Mouse (Mus musculus) neural tube, embryonic 11.5 days (tissue): ENCODE data around the gene Tlk2. TPM values are rescaled to one million over a fixed set of nuclear protein-coding genes. Genes with fewer than 3 reads are reported as not detected.

ENCODE experiments used
- ATAC-seq: fragments of 200-750 bp; cut with Nextera tagmentation; 2 replicates; pipeline ENCODE4 v1.8.0; 2017; ENCODE audit warnings: moderate number of reproducible peaks, mild to moderate bottlenecking, moderate TSS enrichment, moderate library complexity; ENCODE audit not compliant: insufficient read depth, low FRiP score, low TSS enrichment
- DNase-seq: peaks from one replicate; pipeline ENCODE4 v3.0.0-alpha.2; 2015; ENCODE audit warnings: low spot score
- H3K27ac ChIP-seq: fragments of 300-500 bp; sonication (generic); 2 replicates; pipeline ENCODE4 v1.5.1; 2014; ENCODE audit warnings: low read depth, mild to moderate bottlenecking, low read length
- H3K27me3 ChIP-seq: fragments of 300-500 bp; sonication (generic); 2 replicates; pipeline ENCODE4 v1.6.1; 2014; ENCODE audit warnings: mild to moderate bottlenecking, low read length, mixed read lengths; ENCODE audit not compliant: control insufficient read depth, insufficient read depth
- H3K36me3 ChIP-seq: fragments of 300-500 bp; sonication (generic); 2 replicates; pipeline ENCODE4 v1.6.1; 2014; ENCODE audit warnings: mild to moderate bottlenecking, low read length, moderate library complexity, mixed read lengths; ENCODE audit not compliant: control insufficient read depth, insufficient read depth
- H3K4me1 ChIP-seq: fragments of 300-500 bp; sonication (generic); 2 replicates; pipeline ENCODE4 v1.6.1; 2014; ENCODE audit warnings: low read length, mixed read lengths; ENCODE audit not compliant: control insufficient read depth, insufficient read depth
- H3K4me2 ChIP-seq: fragments of 300-500 bp; sonication (generic); 2 replicates; pipeline ENCODE4 v1.6.1; 2014; ENCODE audit warnings: low read depth, mild to moderate bottlenecking, moderate library complexity
- H3K4me3 ChIP-seq: fragments of 300-500 bp; sonication (generic); 2 replicates; pipeline ENCODE4 v1.5.1; 2014; ENCODE audit warnings: low read depth, low read length
- H3K9ac ChIP-seq: fragments of 300-500 bp; sonication (generic); 2 replicates; pipeline ENCODE4 v1.6.1; 2014; ENCODE audit warnings: mild to moderate bottlenecking, low read length
- H3K9me3 ChIP-seq: fragments of 300-500 bp; sonication (generic); 2 replicates; pipeline ENCODE4 v1.6.1; 2016; ENCODE audit warnings: low read length; ENCODE audit not compliant: control insufficient read depth
- WGBS: fragments of 180-500 bp; shearing (Covaris S2); extraction: QIAGEN DNeasy Blood & Tissue Kit; methylation state at CpG from one replicate; pipeline ENCODE4 v1.1.7; 2014; 5-methylcytosine and 5-hydroxymethylcytosine counted together
- polyA plus RNA-seq: library from polyadenylated mRNA; unstranded; fragments of >200 nt; fragmentation: Nextera tagmentation; extraction: Ambion mirVana; gene quantifications from 2 replicates; pipeline ENCODE4 v1.2.1, GENCODE M21; 2014

The Tlk2 gene
- polyA plus RNA-seq, 1 experiment from 2014 or later: 25.9 TPM

GRCm38 (mm10) chr11:105317769-105318168, 139.2 kb downstream of the Tlk2 start:
- ATAC-seq: no peak
- no peak overlapping the region for H3K27ac ChIP-seq

GRCm38 (mm10) chr11:105321090-105321489, 142.5 kb downstream of the Tlk2 start:
- no peak for DNase-seq
- no peaks in the 10 kb centered on the region for H3K27me3 ChIP-seq
- no peak overlapping the region for H3K4me3 ChIP-seq
- no peaks in the 10 kb centered on the region for H3K9me3 ChIP-seq
- no peak for ATAC-seq
- H3K36me3 ChIP-seq: peaks cover 3% of the 10 kb centered on the region; the same call in 1 of the 2 replicates
- H3K9ac ChIP-seq: no peak overlapping the region
- no peak overlapping the region for H3K27ac ChIP-seq
- H3K4me1 ChIP-seq: no peaks in the 10 kb centered on the region
- H3K4me2 ChIP-seq: no peak overlapping the region
- WGBS: 73% methylated on average over 2 of the region's 2 CpGs

More at GRCm38 (mm10) chr11:105317769-105318168, 139.2 kb downstream of the Tlk2 start:
- H3K4me2 ChIP-seq: no peak overlapping the region
- peaks cover 20% of the 10 kb centered on the region for H3K4me1 ChIP-seq
- H3K9me3 ChIP-seq: no peaks in the 10 kb centered on the region
- no peak for DNase-seq
- WGBS: 93% methylated on average over 6 of the region's 6 CpGs
- no peaks in the 10 kb centered on the region for H3K27me3 ChIP-seq
- no peak overlapping the region for H3K4me3 ChIP-seq
- H3K9ac ChIP-seq: no peak overlapping the region
- H3K36me3 ChIP-seq: peaks cover 3% of the 10 kb centered on the region; the same call in 1 of the 2 replicates

- Histone ChIP-seq H3K4me1 (no peaks in the 10 kb centered on the region), H3K9ac (no peak overlapping the region), H3K27me3 (no peaks in the 10 kb centered on the region), H3K4me2 (no peak overlapping the region), H3K9me3 (no peaks in the 10 kb centered on the region), H3K4me3 (no peak overlapping the region), H3K27ac (no peak overlapping the region), H3K36me3 (peaks cover 3% of the 10 kb centered on the region; the same call in 1 of the 2 replicates)
- ATAC-seq: no peak
- DNase-seq: no peak
- 91% methylated on average over 5 of the region's 5 CpGs for WGBS
These were observed 144.9 kb downstream of the Tlk2 start for GRCm38 (mm10) chr11:105323530-105323929.

- ATAC-seq: no peak
- Histone ChIP-seq H3K27ac (no peak overlapping the region), H3K4me3 (no peak overlapping the region), H3K36me3 (no peaks in the 10 kb centered on the region; the same call in 1 of the 2 replicates), H3K9ac (no peak overlapping the region), H3K27me3 (no peaks in the 10 kb centered on the region), H3K9me3 (no peaks in the 10 kb centered on the region), H3K4me2 (no peak overlapping the region), H3K4me1 (no peaks in the 10 kb centered on the region)
- DNase-seq: no peak
- 93% methylated on average over 3 of the region's 3 CpGs for whole genome bisulfite sequencing
These were observed 148.5 kb downstream of the Tlk2 start for GRCm38 (mm10) chr11:105327101-105327500.

GRCm38 (mm10) chr11:105329962-105330361, 151.4 kb downstream of the Tlk2 start:
- Histone ChIP-seq H3K9me3 (no peaks in the 10 kb centered on the region), H3K4me1 (no peaks in the 10 kb centered on the region), H3K9ac (no peak overlapping the region), H3K27me3 (no peaks in the 10 kb centered on the region), H3K36me3 (no peaks in the 10 kb centered on the region; the same call in 1 of the 2 replicates), H3K27ac (no peak overlapping the region), H3K4me2 (no peak overlapping the region), H3K4me3 (no peak overlapping the region)
- no peak for DNase-seq
- no peak for ATAC-seq
- WGBS: 74% methylated on average over 9 of the region's 9 CpGs

- DNase-seq: no peak
- WGBS: 82% methylated on average over 3 of the region's 3 CpGs
- no peaks in the 10 kb centered on the region for H3K27me3 ChIP-seq
These were observed 152.5 kb downstream of the Tlk2 start for GRCm38 (mm10) chr11:105331129-105331528.

GRCm38 (mm10) chr11:105331732-105332131, 153.1 kb downstream of the Tlk2 start:
- no peak; the same call in 1 of the 2 replicates for ATAC-seq
- peak; percentile 49 for DNase-seq
- no peaks in the 10 kb centered on the region for H3K9me3 ChIP-seq
- no peak overlapping the region for H3K4me3 ChIP-seq
- no peak overlapping the region for H3K27ac ChIP-seq
- no peaks in the 10 kb centered on the region for H3K36me3 ChIP-seq
- no peaks in the 10 kb centered on the region for H3K4me1 ChIP-seq
- H3K9ac ChIP-seq: no peak overlapping the region
- no peaks in the 10 kb centered on the region for H3K27me3 ChIP-seq
- no peak overlapping the region for H3K4me2 ChIP-seq
- WGBS: 48% methylated on average over 10 of the region's 10 CpGs

More at GRCm38 (mm10) chr11:105331129-105331528, 152.5 kb downstream of the Tlk2 start:
- no peak overlapping the region for H3K4me2 ChIP-seq
- H3K4me1 ChIP-seq: no peaks in the 10 kb centered on the region
- no peak overlapping the region for H3K4me3 ChIP-seq
- no peak overlapping the region for H3K9ac ChIP-seq
- no peaks in the 10 kb centered on the region for H3K9me3 ChIP-seq
- H3K36me3 ChIP-seq: no peaks in the 10 kb centered on the region
- H3K27ac ChIP-seq: no peak overlapping the region
- ATAC-seq: no peak

- Histone ChIP-seq H3K27me3 (no peaks in the 10 kb centered on the region), H3K4me1 (no peaks in the 10 kb centered on the region), H3K27ac (no peak overlapping the region), H3K9ac (no peak overlapping the region), H3K9me3 (no peaks in the 10 kb centered on the region), H3K36me3 (no peaks in the 10 kb centered on the region), H3K4me2 (no peak overlapping the region), H3K4me3 (no peak overlapping the region)
- ATAC-seq (no peak), DNase-seq (peak; percentile 71)
- 63% methylated on average over 7 of the region's 8 CpGs for WGBS
These were observed 153.9 kb downstream of the Tlk2 start for GRCm38 (mm10) chr11:105332468-105332867.
